8 mouse cellular contexts compared by ENCODE assay signal in genomic region chr6:48047114-48047449, GRCm38 (mm10). TPM values are rescaled to one million over a fixed set of nuclear protein-coding genes. Genes with fewer than 3 reads are reported as not detected.
DNase-seq lines count a peak whose midpoint lies in the region; ATAC-seq and TF ChIP-seq lines count a peak whose summit lies in the region.

No protein-coding gene starts in this region.

- H3K4me2 ChIP-seq in hindbrain, embryonic 14.5 days (replicated peaks) = peak overlapping the region; percentile 79
- peak overlapping the region; percentile 87 for H3K4me2 ChIP-seq in midbrain, embryonic 15.5 days

- no peak for TF ChIP-seq POLR2A in bone marrow macrophage, adult 2 months (IDR thresholded peaks at IDR 0.05; ENCODE audit: borderline replicate concordance, low read depth, low read length)

- TF ChIP-seq CTCF in left cerebral cortex, adult 2 months (IDR thresholded peaks at IDR 0.05) = no peak; the same call in 1 of the 2 replicates
- TF ChIP-seq CTCF in bone marrow macrophage, adult 2 months (IDR thresholded peaks at IDR 0.05; ENCODE audit: low read depth, low read length) = no peak

- no peaks in the 10 kb centered on the region for H3K27me3 ChIP-seq in hindbrain, embryonic 14.5 days (ENCODE audit: control insufficient read depth, insufficient read depth, low read length)
- H3K27me3 ChIP-seq in midbrain, embryonic 15.5 days (replicated peaks) = no peaks in the 10 kb centered on the region

- peak overlapping the region; percentile 88 for H3K9ac ChIP-seq in hindbrain, embryonic 14.5 days
- H3K9ac ChIP-seq in midbrain, embryonic 15.5 days = peak overlapping the region; percentile 85

- ATAC-seq in hindbrain, embryonic 14.5 days (ENCODE audit: low FRiP score) = peak; percentile 1; the same call in 1 of the 2 replicates
- ATAC-seq in midbrain, embryonic 15.5 days (replicated peaks) = peak; percentile 16

- 9% methylated on average over 12 of the region's 12 CpGs for WGBS in hindbrain, embryonic 14.5 days
- 5% methylated on average over 12 of the region's 12 CpGs for WGBS in midbrain, embryonic 15.5 days

- no peaks in the 10 kb centered on the region for H3K9me3 ChIP-seq in hindbrain, embryonic 14.5 days (ENCODE audit: control insufficient read depth, low read length)
- no peaks in the 10 kb centered on the region for H3K9me3 ChIP-seq in midbrain, embryonic 15.5 days

- H3K4me3 ChIP-seq in left cerebral cortex, adult 2 months = peak overlapping the region; percentile 77
- H3K4me3 ChIP-seq in bone marrow macrophage, adult 2 months (ENCODE audit: insufficient read depth, low read length) = peak overlapping the region; percentile 94
- H3K4me3 ChIP-seq in hindbrain, embryonic 14.5 days (replicated peaks; ENCODE audit: low read length) = peak overlapping the region; percentile 75
- peak overlapping the region; percentile 88 for H3K4me3 ChIP-seq in midbrain, embryonic 15.5 days

- intact Hi-C loops in left cerebral cortex, adult 2 months (cut with DNase I) = loop anchor here (5.0 kb wide), 1 partner anchor 35 kb away; no protein-coding TSS in a partner anchor

- H3K4me1 ChIP-seq in bone marrow macrophage, adult 2 months (ENCODE audit: control insufficient read depth, insufficient read depth, low read length) = peaks cover 20% of the 10 kb centered on the region
- peaks cover 4% of the 10 kb centered on the region; the same call in 1 of the 2 replicates for H3K4me1 ChIP-seq in hindbrain, embryonic 14.5 days (replicated peaks; ENCODE audit: control insufficient read depth, insufficient read depth, low read length)
- peaks cover 22% of the 10 kb centered on the region for H3K4me1 ChIP-seq in midbrain, embryonic 15.5 days

- peaks cover 29% of the 10 kb centered on the region for H3K36me3 ChIP-seq in hindbrain, embryonic 14.5 days (replicated peaks; ENCODE audit: control insufficient read depth, insufficient read depth)
- peaks cover 3% of the 10 kb centered on the region; the same call in 1 of the 2 replicates for H3K36me3 ChIP-seq in midbrain, embryonic 15.5 days (replicated peaks)

- H3K27ac ChIP-seq in left cerebral cortex, adult 2 months = peak overlapping the region; percentile 66
- H3K27ac ChIP-seq in bone marrow macrophage, adult 2 months (ENCODE audit: insufficient read depth, low read depth, low read length) = no peak overlapping the region
- peak overlapping the region; percentile 92 for H3K27ac ChIP-seq in hindbrain, embryonic 14.5 days
- peak overlapping the region; percentile 90; the same call in 1 of the 2 replicates for H3K27ac ChIP-seq in midbrain, embryonic 15.5 days

- no peak for DNase-seq in left cerebral cortex, adult 2 months (ENCODE audit: extremely low spot score in 1 of 2, low spot score in 2 of 2)
- DNase-seq in left cerebral cortex, adult 8-10 months (ENCODE audit: low spot score in 2 of 2) = no peak
- peak; percentile 43 for DNase-seq in hindbrain, embryonic 14.5 days (ENCODE audit: low spot score)
- no peak for DNase-seq in layer of hippocampus, adult 9-10 months (ENCODE audit: low spot score)
- DNase-seq in thymus, postnatal 36 days = no peak
- DNase-seq in cerebellum, adult 8-10 months = no peak

RNA-seq across cellular contexts. Expression of gene Zfp777, which starts 1.6 kb away (rescaled TPM):
- total RNA-seq in left cerebral cortex, adult 2 months (2021) = 10 to 100 TPM; 34.4 to 35.1 TPM
- 10 to 100 TPM; 38.6 to 41.1 (median 39.2) TPM for total RNA-seq in left cerebral cortex, adult 8-10 months (2022)
- polyA plus RNA-seq in bone marrow macrophage, adult 2 months (2012; ENCODE audit: insufficient read depth, insufficient read length, missing spikeins) = 8.6 and 9.3 TPM in 2 replicates
- 12.2 and 12.7 TPM in 2 replicates for polyA plus RNA-seq in hindbrain, embryonic 14.5 days (2014; fragmentation: Nextera tagmentation; extraction: Ambion mirVana)
- 13.9 and 15.1 TPM in 2 replicates for polyA plus RNA-seq in midbrain, embryonic 15.5 days (2015; fragmentation: Nextera tagmentation; extraction: Ambion mirVana)

RNA-seq across cellular contexts. Expression of gene Zfp746, which starts 39.3 kb away (rescaled TPM):
- total RNA-seq in left cerebral cortex, adult 2 months (2021) = 10 to 100 TPM; 32.1 TPM
- 10 to 100 TPM; 30.4 to 35.2 (median 32.0) TPM for total RNA-seq in left cerebral cortex, adult 8-10 months (2022)
- 15.3 and 15.8 TPM in 2 replicates for polyA plus RNA-seq in bone marrow macrophage, adult 2 months (2012; ENCODE audit: insufficient read depth, insufficient read length, missing spikeins)
- 23.4 and 25.7 TPM in 2 replicates for polyA plus RNA-seq in hindbrain, embryonic 14.5 days (2014; fragmentation: Nextera tagmentation; extraction: Ambion mirVana)
- polyA plus RNA-seq in midbrain, embryonic 15.5 days (2015; fragmentation: Nextera tagmentation; extraction: Ambion mirVana) = 22.4 and 26.3 TPM in 2 replicates
